Mouse (Mus musculus): Measurements from ENCODE around the gene Nbea. TPM values are rescaled to one million over a fixed set of nuclear protein-coding genes. Genes with fewer than 3 reads are reported as not detected.
"Not testable (repeated sequence)": the region's sequence is repeated elsewhere in the genome, so short reads cannot be mapped to it uniquely, and the experiment has no call there.

Gene Nbea
- total RNA-seq, 2 experiments from 2014 or later: 24.1 to 27.1 TPM

GRCm38 (mm10) chr3:55685627-55686026 lies 497.9 kb downstream of the Nbea start:
- intact Hi-C loops (cut with DNase I): no loop called here
- no peak for DNase-seq

DNA sequence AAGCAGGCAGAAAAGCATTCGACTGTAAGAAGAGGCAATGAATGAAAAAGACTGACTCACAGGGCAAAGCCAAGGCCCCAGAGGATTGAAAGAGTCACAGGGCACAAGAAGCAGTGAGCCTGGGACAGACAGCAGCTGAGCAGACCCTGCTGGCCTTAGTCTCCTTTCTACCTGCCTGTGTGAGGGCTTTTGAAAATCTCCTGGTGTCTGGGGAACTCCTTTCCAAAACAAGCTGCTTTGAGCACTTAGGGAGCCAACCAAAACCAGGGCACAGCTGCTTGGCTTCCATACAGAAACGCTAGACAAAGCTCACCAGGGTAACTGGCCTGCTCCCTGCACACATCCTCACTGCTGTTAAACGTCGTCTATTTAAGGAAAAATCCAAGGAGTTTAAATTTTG lies 498.6 kb downstream of the Nbea start:
- intact Hi-C loops (cut with DNase I): no loop called here
- DNase-seq: no peak

- intact Hi-C loops (cut with DNase I): no loop called here
- DNase-seq: peak in 1 of 2 experiments; percentile 8
Observed at GRCm38 (mm10) chr3:55677691-55678090, 505.8 kb downstream of the Nbea start.

GRCm38 (mm10) chr3:55674185-55674584 lies 509.3 kb downstream of the Nbea start:
- DNase-seq: no peak

GRCm38 (mm10) chr3:55667048-55667447 lies 516.5 kb downstream of the Nbea start:
- no peak for DNase-seq

More at GRCm38 (mm10) chr3:55674185-55674584, 509.3 kb downstream of the Nbea start:
- intact Hi-C loops (cut with DNase I): no loop called here

GRCm38 (mm10) chr3:55665928-55666327 lies 517.6 kb downstream of the Nbea start:
- no peak for DNase-seq
- intact Hi-C loops (cut with DNase I): no loop called here

More at GRCm38 (mm10) chr3:55667048-55667447, 516.5 kb downstream of the Nbea start:
- intact Hi-C loops (cut with DNase I): no loop called here

DNA sequence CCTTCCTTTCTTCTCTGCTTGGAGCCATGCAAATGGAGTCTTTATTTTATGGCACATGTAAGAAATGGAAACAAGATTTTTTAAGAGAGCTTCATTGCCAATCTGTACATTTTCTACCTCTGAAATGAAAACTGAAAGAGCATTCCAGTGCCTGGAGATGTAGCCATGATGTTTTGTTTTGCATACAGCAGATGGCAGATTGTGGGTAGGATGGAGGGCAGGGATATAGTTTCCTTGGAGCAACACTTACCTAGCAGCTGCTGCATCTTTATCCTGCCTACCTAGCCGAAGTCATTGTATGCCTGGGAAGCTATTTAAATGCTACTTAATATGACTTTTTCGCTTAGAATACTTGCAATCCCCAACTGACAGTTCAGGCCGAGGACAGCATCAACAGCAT lies 518.8 kb downstream of the Nbea start:
- intact Hi-C loops (cut with DNase I): no loop called here

GRCm38 (mm10) chr3:55661678-55662445 lies 521.6 kb downstream of the Nbea start:
- DNase-seq: peak in 1 of 2 experiments; percentile 12
- intact Hi-C loops (cut with DNase I): no loop called here

More for the DNA sequence above, 518.8 kb downstream of the Nbea start:
- DNase-seq: no peak

GRCm38 (mm10) chr3:55660261-55660838 lies 523.2 kb downstream of the Nbea start:
- intact Hi-C loops (cut with DNase I): no loop called here
- DNase-seq: no peak

GRCm38 (mm10) chr3:55659558-55660215 lies 523.8 kb downstream of the Nbea start:
- intact Hi-C loops (cut with DNase I): no loop called here
- DNase-seq: no peak

GRCm38 (mm10) chr3:55652321-55652720 lies 531.2 kb downstream of the Nbea start:
- DNase-seq: peak; percentile 8 to 14

DNA sequence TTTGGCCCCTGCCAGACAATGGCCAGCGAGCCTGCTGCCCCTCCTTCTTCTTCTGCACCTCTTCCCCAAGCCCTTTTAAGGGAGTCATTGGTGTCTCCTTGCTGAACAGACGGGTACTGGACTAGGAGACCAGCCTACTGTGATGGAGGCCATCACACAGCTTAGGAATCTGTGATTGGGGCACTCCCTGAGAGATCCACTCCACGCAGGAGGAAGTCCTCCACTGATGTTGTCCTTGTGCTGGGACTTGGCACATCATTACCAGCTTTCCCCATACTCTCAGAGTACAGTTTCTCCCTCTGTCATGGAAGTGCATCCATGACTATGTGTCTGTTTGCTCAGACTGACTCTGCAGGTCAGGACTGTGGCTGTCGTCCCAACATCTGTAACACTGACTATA lies 531.6 kb downstream of the Nbea start:
- intact Hi-C loops (cut with DNase I): no loop called here
- DNase-seq: no peak

More at GRCm38 (mm10) chr3:55652321-55652720, 531.2 kb downstream of the Nbea start:
- intact Hi-C loops (cut with DNase I): no loop called here

DNA sequence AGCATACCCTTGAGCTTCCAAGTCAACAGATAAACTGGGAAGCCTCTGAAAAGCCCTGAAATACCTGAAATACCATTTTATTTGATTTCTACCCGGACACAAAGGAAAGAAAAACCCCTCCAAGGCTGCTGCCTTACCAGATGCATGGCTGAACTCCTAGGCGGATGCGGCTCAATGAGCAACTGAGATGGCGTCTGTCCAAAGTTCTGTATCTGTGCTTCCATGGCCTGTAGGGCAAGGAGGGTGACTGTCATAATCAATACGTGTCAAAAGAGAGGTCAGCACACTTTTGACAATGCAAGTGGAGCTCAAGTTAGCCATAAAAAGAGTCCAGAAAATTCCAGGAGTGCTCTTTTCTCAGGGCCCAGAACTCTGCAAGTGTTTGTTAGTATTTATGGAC lies 534.0 kb downstream of the Nbea start:
- DNase-seq: no peak
- intact Hi-C loops (cut with DNase I): no loop called here

DNA sequence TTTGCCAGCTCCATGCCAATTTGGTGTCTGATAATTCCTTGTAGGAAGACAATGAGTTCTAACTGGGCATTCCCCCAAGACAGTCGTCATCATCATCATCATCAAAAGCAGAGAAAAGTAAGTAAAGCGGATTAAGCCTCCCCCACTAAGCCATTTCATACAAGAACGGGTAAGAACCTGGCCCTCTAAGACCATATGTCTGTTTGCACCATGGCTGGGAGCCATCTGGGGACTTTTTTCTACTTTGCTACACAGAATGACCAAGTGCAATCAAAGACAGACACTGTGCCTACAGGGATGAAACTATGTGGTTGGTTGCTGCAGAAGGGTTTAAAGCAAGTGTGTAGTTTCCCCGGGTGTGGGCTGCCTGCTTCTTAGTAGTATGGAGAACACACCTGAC lies 535.2 kb downstream of the Nbea start:
- intact Hi-C loops (cut with DNase I): no loop called here
- DNase-seq: no peak

DNA sequence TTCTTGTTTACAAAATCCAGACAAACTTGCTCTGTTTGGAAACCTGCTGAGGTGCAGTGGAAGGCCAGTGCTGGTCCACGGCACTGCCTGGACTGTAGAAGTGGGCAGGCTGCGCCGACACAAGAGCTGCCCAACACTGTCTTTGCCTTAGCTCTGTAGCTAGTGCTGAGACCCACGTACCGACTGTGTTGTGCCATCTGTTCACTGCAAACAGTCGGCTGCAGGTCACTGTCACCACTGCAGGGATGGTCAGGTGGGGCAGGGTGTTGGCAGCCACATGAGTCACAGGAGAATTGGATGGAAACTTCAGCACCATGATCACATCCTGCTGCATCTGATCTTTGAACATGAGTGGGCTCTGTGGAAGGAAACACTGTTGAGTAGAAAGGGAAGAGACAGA lies 536.3 kb downstream of the Nbea start:
- no peak for DNase-seq
- intact Hi-C loops (cut with DNase I): no loop called here

DNA sequence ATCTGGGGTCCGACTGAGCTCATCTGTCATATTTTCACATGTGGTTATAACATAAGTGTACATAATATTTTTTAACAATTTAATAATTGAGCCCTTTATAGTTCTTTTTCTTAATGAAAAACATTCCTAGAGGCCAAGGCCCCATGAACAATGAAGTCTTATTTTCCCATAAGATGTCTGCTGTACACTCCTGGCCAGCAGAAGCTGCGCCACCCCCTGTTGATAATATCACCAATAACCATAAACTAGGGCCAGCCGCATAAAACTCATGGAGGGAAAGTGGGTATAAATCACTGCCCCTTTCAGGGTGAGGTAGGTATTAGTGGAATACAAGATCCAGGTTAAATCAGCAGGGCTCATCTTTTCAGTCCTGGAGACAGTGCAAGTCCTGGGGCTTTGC lies 537.1 kb downstream of the Nbea start:
- intact Hi-C loops (cut with DNase I): no loop called here
- DNase-seq: no peak

DNA sequence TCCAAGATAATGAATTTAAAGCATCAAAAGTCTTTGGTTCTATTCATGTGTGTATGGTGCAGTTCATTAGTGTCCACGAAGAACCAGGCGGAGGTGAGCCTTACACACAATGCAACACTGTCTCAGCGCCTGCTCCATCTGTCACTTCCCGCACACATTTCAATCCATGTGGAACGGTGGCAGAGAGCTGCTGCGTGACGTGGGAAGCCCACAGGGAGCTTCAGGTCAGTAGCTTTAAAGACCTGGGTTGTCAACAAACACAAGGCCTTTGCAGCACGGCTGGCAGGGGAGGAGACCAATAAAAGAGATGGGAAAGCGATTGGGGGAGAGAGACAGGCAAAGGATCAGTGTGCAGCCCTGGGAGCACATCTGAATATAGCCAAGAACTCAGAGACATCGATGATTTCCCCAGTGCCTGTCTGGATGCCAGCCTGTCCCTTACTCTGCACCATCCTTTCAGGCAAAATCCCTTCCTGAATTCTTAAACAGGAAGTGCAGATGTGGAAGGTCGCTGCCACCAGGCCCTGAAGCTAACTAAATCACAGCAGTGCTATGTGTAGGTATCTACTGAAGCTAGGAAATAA lies 539.4 kb downstream of the Nbea start:
- DNase-seq: no peak
- intact Hi-C loops (cut with DNase I): no loop called here

GRCm38 (mm10) chr3:55637660-55638059 lies 545.8 kb downstream of the Nbea start:
- no peak for DNase-seq
- intact Hi-C loops (cut with DNase I): no loop called here

DNA sequence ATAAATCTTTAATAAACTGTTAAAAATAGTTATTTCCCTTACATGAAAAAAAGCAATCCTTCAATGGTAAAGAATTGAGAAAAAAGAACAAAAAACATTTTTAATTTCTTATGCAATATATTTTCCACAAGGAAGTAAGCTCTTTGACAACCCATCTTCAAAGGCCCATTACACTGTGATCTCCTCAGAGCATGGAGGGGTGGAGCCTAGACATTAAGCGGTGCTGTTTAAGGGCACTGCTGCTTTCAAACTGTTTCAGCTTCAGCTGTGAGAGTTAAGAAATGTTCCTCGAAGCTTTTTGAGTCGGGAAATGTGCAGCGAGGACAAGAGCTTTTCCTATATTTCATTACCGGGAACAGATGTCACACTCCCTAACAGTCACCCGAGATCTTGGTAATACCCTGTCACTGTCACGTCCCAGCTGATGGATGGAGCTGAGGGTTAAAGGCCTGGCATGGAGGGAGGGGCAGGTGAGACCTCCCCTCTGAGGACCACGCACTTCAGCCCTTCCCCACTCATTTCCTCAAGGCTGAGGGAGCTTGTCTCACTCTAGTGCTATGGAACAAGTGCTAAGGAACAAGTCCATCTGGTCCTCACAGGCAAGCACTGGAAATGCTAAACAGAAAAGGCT lies 547.8 kb downstream of the Nbea start:
- DNase-seq: no peak

GRCm38 (mm10) chr3:55627054-55627453 lies 556.4 kb downstream of the Nbea start:
- intact Hi-C loops (cut with DNase I): no loop called here
- DNase-seq: no peak

More for the DNA sequence above, 547.8 kb downstream of the Nbea start:
- intact Hi-C loops (cut with DNase I): no loop called here

- intact Hi-C loops (cut with DNase I); DNase-seq: not testable (repeated sequence)
Observed at GRCm38 (mm10) chr3:55621958-55622357, 561.5 kb downstream of the Nbea start.
